Mouse (Mus musculus): ENCODE results near the gene Hspb6. TPM values are rescaled to one million over a fixed set of nuclear protein-coding genes. Genes with fewer than 3 reads are reported as not detected.
A peak's percentile ranks its signal among the peaks of the same experiment; 100 is the strongest.

Hspb6 gene
- polyA plus RNA-seq, 1 experiment from 2014 or later, result 6.2 TPM

DNA sequence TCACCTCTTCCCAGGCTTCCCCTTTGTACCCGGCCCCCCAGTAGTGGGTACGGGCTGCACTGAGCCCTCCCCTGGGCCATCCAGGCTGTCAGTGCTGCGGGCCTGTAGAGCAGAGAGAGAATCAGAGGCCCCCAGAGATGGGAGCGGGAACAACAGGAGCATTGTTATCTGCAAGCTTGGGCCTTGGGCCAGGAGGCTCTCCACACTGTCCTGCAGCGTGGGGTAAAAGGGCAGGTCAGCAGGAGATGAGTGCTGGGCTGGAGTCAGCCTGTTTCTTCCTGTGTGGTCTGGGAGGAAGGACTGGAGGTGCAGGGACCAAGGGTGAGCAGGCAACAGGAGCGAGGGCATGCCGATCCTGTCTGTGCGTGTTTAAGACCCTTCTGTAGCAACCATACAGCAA, 19.0 kb upstream of the Hspb6 start:
- no peaks in the 10 kb centered on the region for H3K9me3 ChIP-seq (replicated peaks)
- peaks cover 39% of the 10 kb centered on the region for H3K4me1 ChIP-seq
- H3K27me3 ChIP-seq (ENCODE audit: low read depth, poor library complexity, severe bottlenecking), result peaks cover 25% of the 10 kb centered on the region
- peak overlapping the region; percentile 67 for H3K4me3 ChIP-seq
- H3K36me3 ChIP-seq, result peaks cover 53% of the 10 kb centered on the region
- peak overlapping the region; percentile 97 for H3K27ac ChIP-seq (replicated peaks)
- peak; percentile 49 for DNase-seq (ENCODE audit: low spot score)
- WGBS, result 16% methylated on average over 8 of the region's 8 CpGs

GRCm38 (mm10) chr7:30533941-30534632, 17.9 kb upstream of the Hspb6 start:
- Histone ChIP-seq H3K36me3 (peaks cover 50% of the 10 kb centered on the region), H3K9me3 (replicated peaks) (no peaks in the 10 kb centered on the region), H3K4me3 (peak overlapping the region; percentile 67), H3K27me3 (ENCODE audit: low read depth, poor library complexity, severe bottlenecking) (peaks cover 23% of the 10 kb centered on the region), H3K27ac (replicated peaks) (peak overlapping the region; percentile 97), H3K4me1 (peaks cover 39% of the 10 kb centered on the region)
- 6% methylated on average over 26 of the region's 26 CpGs for WGBS
- no peak for DNase-seq (ENCODE audit: low spot score)

GRCm38 (mm10) chr7:30534633-30535577, 17.1 kb upstream of the Hspb6 start, which contains the start of gene Arhgap33:
Gene Arhgap33, minus strand, starts transcription at chr7:30535060.
- H3K9me3 ChIP-seq (replicated peaks), result no peaks in the 10 kb centered on the region
- peaks cover 39% of the 10 kb centered on the region for H3K4me1 ChIP-seq
- under 1% methylated on average over 78 of the region's 84 CpGs for WGBS
- peak within 1 kb of the TSS; percentile 97 for H3K27ac ChIP-seq (replicated peaks)
- peaks cover 50% of the 10 kb centered on the region for H3K36me3 ChIP-seq
- peak; percentile 98 for DNase-seq (ENCODE audit: low spot score)
- peak within 1 kb of the TSS; percentile 67 for H3K4me3 ChIP-seq
- H3K27me3 ChIP-seq (ENCODE audit: low read depth, poor library complexity, severe bottlenecking), result peaks cover 23% of the 10 kb centered on the region

DNA sequence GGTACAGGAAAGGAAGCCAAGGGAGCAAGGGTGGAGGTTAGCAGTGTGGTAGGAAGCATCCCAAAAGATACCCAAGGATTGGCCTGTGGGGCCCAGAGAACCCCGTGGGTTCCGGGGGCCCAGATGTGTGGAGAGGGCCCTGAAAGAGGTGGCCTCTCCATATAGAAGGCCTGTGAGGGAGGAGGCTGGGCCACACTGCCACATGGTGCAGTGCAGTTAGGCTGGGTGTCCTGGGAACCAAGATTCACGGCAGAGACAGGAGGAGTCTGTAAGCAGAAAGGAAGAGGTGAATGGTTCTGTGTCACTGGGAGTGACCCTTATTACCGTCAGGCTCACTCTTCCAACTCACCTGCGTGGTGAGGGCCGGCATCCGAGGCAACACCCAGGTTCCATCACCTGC, 11.4 kb upstream of the Hspb6 start:
- no peak overlapping the region for H3K4me3 ChIP-seq
- WGBS, result 88% methylated on average over 7 of the region's 7 CpGs
- no peaks in the 10 kb centered on the region for H3K27me3 ChIP-seq (ENCODE audit: low read depth, poor library complexity, severe bottlenecking)
- peaks cover 7% of the 10 kb centered on the region for H3K4me1 ChIP-seq
- no peaks in the 10 kb centered on the region for H3K9me3 ChIP-seq (replicated peaks)
- peaks cover 57% of the 10 kb centered on the region for H3K36me3 ChIP-seq
- no peak overlapping the region for H3K27ac ChIP-seq (replicated peaks)
- DNase-seq (ENCODE audit: low spot score), result no peak

- H3K36me3 ChIP-seq, result peaks cover 78% of the 10 kb centered on the region
- H3K27ac ChIP-seq (replicated peaks), result no peak overlapping the region
- 97% methylated on average over 2 of the region's 2 CpGs for WGBS
- H3K9me3 ChIP-seq (replicated peaks), result no peaks in the 10 kb centered on the region
- DNase-seq (ENCODE audit: low spot score), result no peak
- no peaks in the 10 kb centered on the region for H3K27me3 ChIP-seq (ENCODE audit: low read depth, poor library complexity, severe bottlenecking)
- no peak overlapping the region for H3K4me3 ChIP-seq
- no peaks in the 10 kb centered on the region for H3K4me1 ChIP-seq
Observed at GRCm38 (mm10) chr7:30544327-30544726, 7.7 kb upstream of the Hspb6 start.

GRCm38 (mm10) chr7:30549880-30550279, 2.1 kb upstream of the Hspb6 start:
- WGBS, result 83% methylated on average over 2 of the region's 2 CpGs
- H3K36me3 ChIP-seq, result peaks cover 49% of the 10 kb centered on the region

DNA sequence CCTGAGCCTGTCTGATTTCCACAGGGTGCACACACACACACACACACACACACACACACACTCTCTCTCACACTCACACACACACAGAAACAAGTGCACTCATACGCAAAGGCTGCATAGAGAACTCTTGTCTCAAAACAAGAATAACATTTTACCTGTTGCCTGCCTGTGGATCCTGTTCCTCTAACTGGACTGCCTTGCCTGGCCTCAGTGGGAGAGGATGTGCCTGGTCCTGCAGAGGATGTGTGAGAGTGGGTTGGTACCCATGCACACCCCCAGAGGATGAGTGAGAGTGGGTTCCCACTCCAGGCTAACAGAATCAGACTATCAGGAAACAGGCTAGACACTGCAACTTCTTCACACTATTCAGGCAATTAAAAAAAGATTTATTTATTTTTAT, 1.4 kb upstream of the Hspb6 start:
- no peaks in the 10 kb centered on the region for H3K9me3 ChIP-seq (replicated peaks)
- H3K36me3 ChIP-seq, result peaks cover 51% of the 10 kb centered on the region
- WGBS, result 100% methylated on average over 1 of the region's 1 CpGs
- H3K4me3 ChIP-seq, result 0 out of 2 replicates have a peak overlapping the region, but pooled peaks have one; percentile 4
- DNase-seq (ENCODE audit: low spot score), result no peak
- 0 out of 2 replicates have a peak, but pooled peaks cover 4% of the 10 kb centered on the region for H3K27me3 ChIP-seq (ENCODE audit: low read depth, poor library complexity, severe bottlenecking)
- peaks cover 21% of the 10 kb centered on the region for H3K4me1 ChIP-seq
- H3K27ac ChIP-seq (replicated peaks), result no peak overlapping the region

More at GRCm38 (mm10) chr7:30549880-30550279, 2.1 kb upstream of the Hspb6 start:
- Histone ChIP-seq H3K27ac (replicated peaks) (no peak overlapping the region), H3K4me3 (no peak overlapping the region), H3K4me1 (peaks cover 21% of the 10 kb centered on the region), H3K27me3 (ENCODE audit: low read depth, poor library complexity, severe bottlenecking) (0 out of 2 replicates have a peak, but pooled peaks cover 4% of the 10 kb centered on the region), H3K9me3 (replicated peaks) (no peaks in the 10 kb centered on the region)
- DNase-seq (ENCODE audit: low spot score), result no peak

DNA sequence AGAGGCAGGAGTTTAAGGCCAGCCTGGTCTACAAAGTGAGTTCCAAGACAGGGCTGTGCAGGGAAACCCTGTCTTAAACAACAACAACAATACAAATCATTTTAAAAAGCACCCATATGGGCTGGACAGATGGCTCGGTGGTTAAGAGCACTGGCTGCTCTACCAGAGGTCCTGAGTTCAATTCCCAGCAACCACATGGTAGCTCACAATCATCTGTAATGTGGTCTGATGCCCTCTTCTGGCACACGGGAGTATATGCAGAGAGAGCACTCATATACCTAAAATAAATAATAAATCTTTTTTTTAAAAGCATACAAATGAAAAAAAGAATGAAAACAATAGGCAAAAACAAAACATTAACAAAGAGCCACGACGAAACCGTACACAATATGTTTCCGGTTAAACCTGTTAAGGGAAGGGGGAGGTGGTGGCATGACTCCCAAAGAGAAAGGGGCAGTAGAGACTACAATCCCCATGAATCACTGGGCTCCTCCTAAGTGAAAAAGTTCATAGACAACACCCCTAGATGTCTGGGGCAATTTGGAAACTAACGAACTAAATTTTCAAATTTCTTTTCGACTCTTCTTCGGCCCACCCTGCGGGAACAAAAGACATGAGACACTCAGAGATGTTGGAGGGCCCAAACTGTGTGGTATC, 405 bp upstream of the Hspb6 start:
- peak overlapping the region; percentile 97 for H3K27ac ChIP-seq (replicated peaks)
- H3K4me3 ChIP-seq, result peak overlapping the region; percentile 76
- no peaks in the 10 kb centered on the region for H3K9me3 ChIP-seq (replicated peaks)
- no peak for DNase-seq (ENCODE audit: low spot score)
- peaks cover 51% of the 10 kb centered on the region for H3K36me3 ChIP-seq
- peaks cover 21% of the 10 kb centered on the region for H3K4me1 ChIP-seq
- 0 out of 2 replicates have a peak, but pooled peaks cover 4% of the 10 kb centered on the region for H3K27me3 ChIP-seq (ENCODE audit: low read depth, poor library complexity, severe bottlenecking)
- WGBS, result 3% methylated on average over 10 of the region's 10 CpGs

GRCm38 (mm10) chr7:30553021-30553589, 1.1 kb downstream of the Hspb6 start:
- Histone ChIP-seq H3K36me3 (peaks cover 56% of the 10 kb centered on the region), H3K4me3 (peak overlapping the region; percentile 76), H3K27ac (replicated peaks) (peak overlapping the region; percentile 97), H3K4me1 (peaks cover 28% of the 10 kb centered on the region), H3K27me3 (ENCODE audit: low read depth, poor library complexity, severe bottlenecking) (0 out of 2 replicates have a peak, but pooled peaks cover 4% of the 10 kb centered on the region), H3K9me3 (replicated peaks) (no peaks in the 10 kb centered on the region)
- DNase-seq (ENCODE audit: low spot score), result no peak
- 12% methylated on average over 23 of the region's 23 CpGs for WGBS

DNA sequence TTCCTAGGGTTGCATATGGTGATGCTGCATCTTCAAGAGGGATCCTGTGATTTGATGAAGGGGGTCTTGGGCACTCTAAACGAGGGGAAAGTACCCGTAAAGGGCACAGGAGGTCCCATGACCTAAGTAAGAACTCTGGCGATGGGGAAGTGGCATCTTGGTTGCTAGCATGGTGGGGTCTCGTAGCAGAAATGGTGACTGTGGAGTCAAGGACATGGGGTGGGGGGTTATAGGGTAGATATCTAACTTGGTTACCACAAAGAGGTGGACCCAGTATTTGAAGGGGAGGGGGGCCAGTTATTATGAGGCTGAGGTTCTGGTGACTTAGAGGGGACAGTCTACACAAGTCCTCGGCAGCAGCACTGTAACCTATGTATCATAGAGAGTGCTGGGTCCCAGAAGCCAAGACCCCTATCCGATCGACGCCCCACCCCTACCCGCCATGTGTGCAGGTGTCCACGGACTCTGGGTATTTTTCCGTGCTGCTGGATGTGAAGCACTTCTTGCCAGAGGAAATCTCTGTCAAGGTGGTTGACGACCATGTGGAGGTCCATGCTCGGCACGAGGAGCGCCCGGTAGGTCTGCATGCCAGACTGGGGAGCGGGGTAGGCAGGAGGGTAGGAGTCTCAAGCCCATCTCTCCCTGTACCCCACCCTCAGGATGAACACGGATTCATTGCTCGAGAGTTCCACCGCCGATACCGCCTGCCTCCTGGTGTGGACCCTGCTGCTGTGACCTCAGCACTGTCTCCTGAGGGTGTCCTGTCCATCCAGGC, 2.0 kb downstream of the Hspb6 start:
- Histone ChIP-seq H3K4me3 (peak overlapping the region; percentile 76), H3K9me3 (replicated peaks) (no peaks in the 10 kb centered on the region), H3K36me3 (peaks cover 47% of the 10 kb centered on the region), H3K4me1 (peaks cover 37% of the 10 kb centered on the region), H3K27me3 (ENCODE audit: low read depth, poor library complexity, severe bottlenecking) (0 out of 2 replicates have a peak, but pooled peaks cover 4% of the 10 kb centered on the region), H3K27ac (replicated peaks) (peak overlapping the region; percentile 97)
- no peak for DNase-seq (ENCODE audit: low spot score)
- 84% methylated on average over 22 of the region's 22 CpGs for WGBS

DNA sequence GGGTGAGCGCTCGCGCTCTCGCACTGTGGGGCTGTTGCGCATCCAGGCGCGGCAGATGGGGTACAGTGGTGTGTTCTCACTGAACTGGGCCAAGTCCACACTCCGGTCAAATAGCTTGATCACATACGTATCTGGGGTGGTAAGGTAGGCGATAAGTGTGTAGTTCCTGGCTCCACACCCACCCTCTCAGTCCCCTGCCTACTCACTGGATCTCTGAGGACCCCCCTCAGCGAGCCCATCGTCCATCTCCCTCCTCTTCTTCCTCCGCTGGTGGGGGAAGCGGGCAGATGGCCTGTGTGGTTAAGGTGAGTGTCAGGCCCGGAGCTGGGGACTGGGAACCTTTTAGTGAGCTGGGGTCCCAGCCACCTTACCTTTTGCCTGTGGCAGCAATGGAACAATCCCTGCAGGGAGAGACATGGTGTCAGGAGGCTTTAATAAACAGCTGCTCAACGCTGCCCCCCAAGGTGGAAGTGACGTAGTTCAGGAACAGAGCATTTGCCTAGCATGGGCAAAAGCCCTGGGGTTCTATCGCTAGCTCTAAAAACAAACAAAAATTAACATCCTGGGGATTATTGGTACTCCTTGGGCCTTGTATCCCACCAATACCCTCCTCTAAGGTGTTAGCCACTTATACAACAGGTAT, 5.0 kb downstream of the Hspb6 start:
- no peak for DNase-seq (ENCODE audit: low spot score)
- 0 out of 2 replicates have a peak, but pooled peaks cover 4% of the 10 kb centered on the region for H3K27me3 ChIP-seq (ENCODE audit: low read depth, poor library complexity, severe bottlenecking)
- H3K9me3 ChIP-seq (replicated peaks), result no peaks in the 10 kb centered on the region
- WGBS, result 93% methylated on average over 18 of the region's 18 CpGs
- H3K4me3 ChIP-seq, result peak overlapping the region; percentile 26; the same call in 1 of the 2 replicates
- peaks cover 40% of the 10 kb centered on the region for H3K4me1 ChIP-seq
- peaks cover 44% of the 10 kb centered on the region for H3K36me3 ChIP-seq
- H3K27ac ChIP-seq (replicated peaks), result no peak overlapping the region

All from midbrain, embryonic 10.5 days (tissue).